Mouse (Mus musculus) bone marrow macrophage, adult 2 months (primary cell): Measurements from ENCODE around the gene Fam126a.

Experiments used
- CTCF ChIP-seq: IDR thresholded peaks from 2 replicates; pipeline ENCODE4 v1.5.1; 2012; ENCODE audit warnings: low read depth, mild to moderate bottlenecking, low read length, moderate library complexity
- POLR2A ChIP-seq: IDR thresholded peaks from 2 replicates; pipeline ENCODE4 v1.6.1; 2012; ENCODE audit warnings: mild to moderate bottlenecking, low read depth, low read length, borderline replicate concordance

- no peak for TF ChIP-seq POLR2A
- no peak for TF ChIP-seq CTCF
Observed at GRCm38 (mm10) chr5:24057592-24057991, 27.1 kb upstream of the Fam126a start.
